Mouse (Mus musculus) monocyte, adult 2 months (primary cell): ENCODE measurements around the gene Adamts1.

Experiments
- DNase-seq, 2 experiments: peaks; one replicate each; pipeline ENCODE4 v3.0.0; 2022; ENCODE audit warnings: low spot score in 2 of 2, low read depth in 1 of 2

Gene Adamts1

GRCm38 (mm10) chr16:85765697-85766096 lies 37.2 kb downstream of the Adamts1 start:
- DNase-seq = no peak

DNA sequence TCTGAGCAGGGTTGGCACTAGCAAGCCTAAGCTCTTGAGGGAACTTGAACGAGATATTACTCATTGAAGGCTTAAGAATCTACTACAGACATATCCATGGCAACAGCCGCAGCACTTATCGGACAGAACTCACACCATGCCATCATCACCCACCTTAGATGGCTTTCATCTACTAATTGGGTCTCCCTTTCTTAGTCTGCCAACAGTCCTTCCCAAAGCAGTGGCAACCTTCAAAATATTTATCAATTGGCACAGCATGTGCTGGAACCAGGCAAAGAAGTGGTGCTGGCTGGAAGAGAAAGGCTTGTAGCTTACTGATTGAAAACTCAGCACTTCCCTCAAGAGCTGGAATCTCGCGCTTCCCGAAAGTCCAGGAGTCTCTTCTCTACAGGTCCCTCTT lies 37.7 kb downstream of the Adamts1 start:
- DNase-seq = no peak

DNA sequence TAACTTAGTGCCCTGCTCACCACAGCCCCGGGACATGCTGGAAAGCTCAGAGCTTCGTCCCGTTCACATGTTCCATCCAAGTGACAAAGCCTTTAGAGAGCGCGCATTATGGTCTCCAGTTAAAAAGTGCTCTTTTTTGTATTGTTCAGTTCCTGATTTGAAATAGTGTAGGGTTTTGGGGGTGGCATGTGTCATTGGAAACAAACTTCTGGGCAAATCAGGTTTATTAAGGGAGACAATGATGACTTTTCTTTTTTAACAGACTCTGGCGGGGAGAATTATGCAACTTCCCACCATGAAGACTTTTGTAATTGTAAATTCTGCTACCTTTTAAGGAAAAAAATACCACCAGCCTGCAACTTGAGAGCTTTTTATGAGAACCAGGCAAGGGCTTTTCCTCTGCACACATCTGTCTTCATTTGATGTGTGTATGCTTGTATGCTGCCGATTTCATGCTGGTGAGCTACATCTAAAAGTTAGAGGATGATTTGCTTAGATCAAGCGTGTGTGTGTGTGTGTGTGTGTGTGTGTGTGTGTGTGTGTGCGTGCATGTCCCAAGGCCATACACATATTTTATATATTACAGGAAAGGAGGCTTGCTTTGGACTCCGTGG lies 40.8 kb downstream of the Adamts1 start:
- DNase-seq = no peak

DNA sequence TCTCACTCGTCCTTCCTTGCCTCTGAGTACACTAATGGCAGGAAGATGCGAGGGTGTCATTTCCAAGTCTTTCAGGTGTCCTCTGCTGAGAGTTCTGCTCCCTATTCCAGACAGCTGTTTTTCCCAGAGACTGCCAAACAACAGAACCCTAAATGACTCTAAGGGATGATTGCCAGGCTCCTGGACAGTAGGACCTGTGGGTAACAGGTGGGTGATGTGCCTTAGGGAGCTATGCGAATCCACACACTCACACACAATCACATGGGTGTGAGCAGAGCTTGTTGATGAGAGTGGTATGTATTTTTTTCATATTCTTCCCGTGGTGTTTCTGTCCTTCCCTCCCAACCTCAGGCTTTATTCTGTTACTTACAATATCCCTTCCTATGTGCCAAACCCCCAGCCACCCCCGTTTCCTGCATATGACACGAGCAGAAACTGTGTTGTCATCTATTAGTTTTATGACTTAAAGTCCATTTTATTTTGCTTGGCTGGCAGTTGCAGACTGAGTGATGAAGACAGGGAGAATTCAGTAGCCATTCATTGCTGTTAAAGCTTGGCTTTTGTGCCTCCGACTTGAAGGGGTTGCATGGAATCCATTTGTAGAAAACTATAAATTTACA lies 41.8 kb downstream of the Adamts1 start:
- DNase-seq = no peak

GRCm38 (mm10) chr16:85756101-85756819 lies 46.7 kb downstream of the Adamts1 start:
- no peak for DNase-seq

DNA sequence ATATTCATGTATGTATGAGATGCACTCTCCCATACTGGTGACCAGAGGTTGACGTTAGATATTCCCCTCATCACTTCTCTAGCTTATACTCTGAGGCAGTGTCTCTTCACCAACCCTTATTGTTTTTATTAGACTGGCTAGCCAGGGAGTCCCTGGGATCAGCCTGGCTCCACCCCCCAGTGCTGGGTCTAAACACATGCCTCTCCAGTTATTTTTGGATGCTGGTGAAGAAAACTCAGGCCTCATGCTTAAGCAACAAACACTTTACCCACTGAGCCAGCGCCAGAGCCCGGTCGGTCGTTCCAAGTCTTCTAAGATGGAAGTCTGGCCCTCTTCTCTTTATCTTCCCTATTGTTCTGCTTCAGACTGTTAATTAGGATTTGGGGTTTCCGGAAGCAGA lies 53.6 kb downstream of the Adamts1 start:
- DNase-seq = no peak

DNA sequence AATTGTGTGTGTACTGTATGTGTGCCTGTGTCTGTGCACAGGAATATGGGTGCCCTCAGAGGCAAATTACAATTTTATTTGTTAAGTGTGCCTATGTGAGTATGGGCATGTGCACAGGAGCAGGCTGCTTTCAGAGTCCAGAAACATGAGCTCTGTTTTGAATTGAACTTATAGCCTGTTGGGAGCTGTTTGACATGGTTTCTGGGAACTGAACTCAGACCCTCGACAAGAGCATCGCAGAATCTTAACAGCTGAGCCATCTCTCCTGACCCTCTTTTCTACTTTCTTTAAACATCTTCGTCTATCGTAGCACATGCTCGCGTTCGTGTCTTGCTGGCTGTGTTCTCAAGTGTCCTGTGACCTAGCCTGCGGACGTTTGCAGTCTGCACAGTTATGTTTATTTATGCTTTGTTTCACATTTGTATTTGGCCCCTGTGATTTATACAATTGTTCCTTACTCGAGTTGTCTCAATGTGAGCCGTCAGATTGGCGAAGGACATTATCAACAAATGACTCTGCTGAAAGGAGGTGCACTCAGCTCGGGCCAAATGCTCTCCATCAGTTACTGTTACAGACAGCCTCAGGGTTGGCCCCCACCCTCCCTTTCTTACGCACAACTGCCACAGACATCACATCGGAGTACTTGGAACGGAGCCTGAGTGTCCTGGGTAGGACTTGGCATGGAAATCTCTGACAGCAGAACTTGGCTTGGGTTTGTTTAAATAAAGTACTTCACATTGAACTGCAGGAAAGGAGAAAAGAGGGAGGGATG lies 55.1 kb downstream of the Adamts1 start:
- no peak for DNase-seq

DNA sequence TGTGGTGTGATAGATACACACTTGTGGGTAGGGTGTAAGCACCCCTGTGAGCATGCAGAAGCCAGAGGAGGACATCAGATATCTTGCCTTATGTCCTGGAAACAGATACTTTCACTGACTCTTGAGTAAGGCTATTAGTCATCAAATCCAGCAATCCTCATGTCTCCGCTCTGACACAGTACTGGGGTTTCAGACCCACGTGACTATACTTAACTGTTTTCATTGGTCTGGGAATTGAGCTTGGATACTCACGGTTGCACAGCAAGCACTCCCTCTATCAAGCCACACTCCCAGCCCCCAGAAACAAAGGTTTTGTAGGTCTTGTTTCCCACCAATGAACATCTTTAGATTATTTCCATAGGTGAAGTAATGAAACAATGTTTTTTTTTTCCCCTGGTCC lies 56.5 kb downstream of the Adamts1 start:
- DNase-seq = no peak
